Mouse (Mus musculus) heart, embryonic 13.5 days (tissue): ENCODE measurements at regions not wholly inside any gene's neighbourhood (a gene's known extent, or its start where the extent isn't known, plus 50 kb on each side); places are given as distances from the start of the nearest gene placed in this dataset.

Experiments
- ATAC-seq: fragments of 200-750 bp; cut with Nextera tagmentation; 2 replicates; pipeline ENCODE4 v1.8.0; 2017; ENCODE audit warnings: moderate TSS enrichment; ENCODE audit not compliant: insufficient number of reproducible peaks, low FRiP score, low TSS enrichment; ENCODE audit errors: extremely low read depth
- H3K27ac ChIP-seq: fragments of 300-500 bp; sonication (generic); replicated peaks from 2 replicates; pipeline ENCODE4 v1.5.1; 2015; ENCODE audit warnings: moderate library complexity, mild to moderate bottlenecking, inconsistent platforms
- H3K27me3 ChIP-seq: fragments of 300-500 bp; sonication (generic); replicated peaks from 2 replicates; pipeline ENCODE4 v1.6.1; 2015; ENCODE audit warnings: mild to moderate bottlenecking, inconsistent platforms
- H3K36me3 ChIP-seq: fragments of 300-500 bp; sonication (generic); 2 replicates; pipeline ENCODE4 v1.6.1; 2015; ENCODE audit warnings: mild to moderate bottlenecking, inconsistent platforms
- H3K4me1 ChIP-seq: fragments of 300-500 bp; sonication (generic); 2 replicates; pipeline ENCODE4 v1.6.1; 2015; ENCODE audit warnings: inconsistent platforms
- H3K4me2 ChIP-seq: fragments of 300-500 bp; sonication (generic); 2 replicates; pipeline ENCODE4 v1.6.1; 2015; ENCODE audit warnings: inconsistent platforms, mild to moderate bottlenecking, moderate library complexity
- H3K4me3 ChIP-seq: fragments of 300-500 bp; sonication (generic); 2 replicates; pipeline ENCODE4 v1.5.1; 2015; ENCODE audit warnings: moderate library complexity, mild to moderate bottlenecking, inconsistent platforms
- H3K9ac ChIP-seq: fragments of 300-500 bp; sonication (generic); 2 replicates; pipeline ENCODE4 v1.6.1; 2015; ENCODE audit warnings: inconsistent platforms, mild to moderate bottlenecking, moderate library complexity
- H3K9me3 ChIP-seq: fragments of 300-500 bp; sonication (generic); 2 replicates; pipeline ENCODE4 v1.6.1; 2016; ENCODE audit warnings: inconsistent platforms
- WGBS: fragments of 180-500 bp; shearing (Covaris S2); methylation state at CpG from one replicate; pipeline ENCODE4 v1.1.7; 2015; ENCODE audit warnings: mixed read lengths; 5-methylcytosine and 5-hydroxymethylcytosine counted together

DNA sequence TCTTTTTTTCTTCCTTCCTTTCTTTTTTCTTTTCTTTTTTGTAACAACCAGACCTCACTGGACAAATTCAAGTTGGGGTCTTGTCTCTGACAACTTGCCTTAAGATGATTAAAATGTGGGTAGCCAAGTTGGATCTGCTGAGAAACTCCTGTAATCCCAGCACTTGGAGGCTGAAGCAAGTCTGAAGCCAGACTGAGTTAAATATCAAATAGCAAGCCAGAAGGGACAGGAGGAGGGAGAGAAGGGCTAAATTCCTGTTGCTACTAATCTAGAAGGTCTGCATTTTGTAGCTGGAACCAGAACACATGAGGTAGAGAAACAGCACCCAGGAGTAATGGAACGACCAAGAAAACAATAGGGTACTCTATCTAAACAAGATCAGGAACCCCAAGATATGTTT is 67.7 kb upstream of the Col1a2 start:
- ATAC-seq = no peak
- H3K27me3 ChIP-seq = no peaks in the 10 kb centered on the region
- no peak overlapping the region for H3K27ac ChIP-seq
- H3K36me3 ChIP-seq = no peaks in the 10 kb centered on the region
- 42% methylated on average over 1 of the region's 1 CpGs for WGBS
- H3K9ac ChIP-seq = no peak overlapping the region
- no peak overlapping the region for H3K4me3 ChIP-seq
- no peaks in the 10 kb centered on the region for H3K9me3 ChIP-seq
- no peak overlapping the region for H3K4me2 ChIP-seq
- no peaks in the 10 kb centered on the region for H3K4me1 ChIP-seq

DNA sequence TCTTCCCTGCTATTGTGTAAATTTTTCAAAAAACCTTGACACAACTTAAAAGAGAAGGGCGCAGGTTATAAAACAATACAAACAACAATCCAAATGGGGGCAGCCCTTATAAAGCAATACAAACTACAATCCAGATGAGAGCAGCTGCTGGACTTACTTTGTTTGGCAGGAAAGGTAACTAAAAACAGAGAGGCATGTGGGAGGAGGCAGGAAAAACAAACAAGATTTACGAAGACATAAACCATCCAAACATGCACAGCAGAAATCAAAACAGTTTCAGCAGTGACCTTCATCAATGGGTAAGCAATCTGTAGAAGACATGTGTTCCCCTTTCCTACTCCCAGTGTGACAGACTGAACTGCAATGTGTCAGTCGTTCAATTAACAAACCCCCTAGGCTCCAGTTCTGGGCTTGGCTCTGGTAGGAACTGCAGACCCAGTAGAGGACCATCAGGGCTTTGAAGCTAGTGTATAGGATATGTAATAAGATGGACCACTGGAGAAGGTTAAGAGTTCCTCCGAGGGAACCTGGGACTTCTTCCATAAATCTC is 62.9 kb upstream of the Col1a2 start:
- Histone ChIP-seq H3K9me3 (no peaks in the 10 kb centered on the region), H3K4me2 (no peak overlapping the region)
- ATAC-seq = no peak

DNA sequence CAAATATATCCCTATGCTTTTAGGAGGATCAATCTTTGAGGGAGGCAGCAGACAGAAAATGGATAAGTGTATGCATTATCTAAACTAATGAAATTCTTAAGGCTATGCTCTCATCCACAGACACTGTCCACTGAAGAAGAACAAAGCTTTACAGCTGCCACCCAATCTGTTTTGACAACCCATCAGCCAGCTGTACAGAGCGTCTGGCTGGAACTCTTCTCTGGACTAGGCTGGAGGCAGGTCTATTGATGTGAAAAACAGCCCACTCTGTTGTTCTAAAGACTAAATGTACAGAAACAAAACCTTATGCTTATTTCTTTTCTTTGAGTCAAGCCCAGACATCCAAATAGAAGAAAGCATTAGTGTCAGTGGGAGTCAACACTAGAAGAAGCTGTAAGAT is 58.7 kb upstream of the Col1a2 start:
- no peaks in the 10 kb centered on the region for H3K4me1 ChIP-seq
- no peak overlapping the region for H3K4me3 ChIP-seq
- H3K9me3 ChIP-seq = no peaks in the 10 kb centered on the region
- 36% methylated on average over 1 of the region's 1 CpGs for WGBS
- no peak for ATAC-seq
- no peak overlapping the region for H3K27ac ChIP-seq
- H3K27me3 ChIP-seq = no peaks in the 10 kb centered on the region
- no peak overlapping the region for H3K4me2 ChIP-seq
- no peaks in the 10 kb centered on the region for H3K36me3 ChIP-seq
- H3K9ac ChIP-seq = no peak overlapping the region

More for the DNA sequence above, 62.9 kb upstream of the Col1a2 start:
- no peak overlapping the region for H3K9ac ChIP-seq
- 65% methylated on average over 4 of the region's 4 CpGs for WGBS
- no peak overlapping the region for H3K4me3 ChIP-seq
- no peaks in the 10 kb centered on the region for H3K27me3 ChIP-seq
- no peak overlapping the region for H3K27ac ChIP-seq
- no peaks in the 10 kb centered on the region for H3K36me3 ChIP-seq
- H3K4me1 ChIP-seq = no peaks in the 10 kb centered on the region

DNA sequence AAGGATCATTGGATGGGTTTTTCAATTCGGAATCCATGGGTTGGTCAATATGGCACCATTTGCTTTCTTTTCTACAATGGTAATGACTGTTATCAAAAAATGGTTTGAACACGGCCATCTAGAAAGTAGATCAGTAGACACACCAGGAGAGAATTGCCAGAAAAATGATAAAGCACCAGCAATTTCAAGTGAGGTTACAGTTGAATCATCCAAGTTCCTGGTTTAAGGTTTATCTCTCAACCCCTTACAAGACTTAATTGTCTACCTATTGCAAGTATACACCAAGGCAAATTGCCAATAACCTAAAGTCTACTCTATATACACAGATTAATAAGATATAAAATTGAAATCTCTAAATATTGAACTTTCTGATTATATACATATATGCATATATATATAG is 53.4 kb upstream of the Col1a2 start:
- Histone ChIP-seq H3K27ac (no peak overlapping the region), H3K4me1 (peaks cover 8% of the 10 kb centered on the region), H3K9me3 (no peaks in the 10 kb centered on the region), H3K4me3 (no peak overlapping the region), H3K36me3 (no peaks in the 10 kb centered on the region), H3K9ac (no peak overlapping the region), H3K27me3 (no peaks in the 10 kb centered on the region), H3K4me2 (no peak overlapping the region)
- ATAC-seq = no peak
- WGBS = 78% methylated on average over 2 of the region's 2 CpGs
